Mouse (Mus musculus) embryonic facial prominence, embryonic 10.5 days (tissue): ENCODE measurements around the gene Gimap8. TPM values are rescaled to one million over a fixed set of nuclear protein-coding genes. Genes with fewer than 3 reads are reported as not detected.

Experiments
- DNase-seq: peaks from one replicate; pipeline ENCODE4 v3.0.0-alpha.2; 2017; ENCODE audit warnings: low spot score
- H3K27ac ChIP-seq: fragments of 300-500 bp; sonication (generic); replicated peaks from 2 replicates; pipeline ENCODE4 v1.5.1; 2016; ENCODE audit warnings: mild to moderate bottlenecking
- H3K27me3 ChIP-seq: fragments of 300-500 bp; sonication (generic); replicated peaks from 2 replicates; pipeline ENCODE4 v1.6.1; 2016; ENCODE audit warnings: low read depth, mild to moderate bottlenecking; ENCODE audit not compliant: poor library complexity, severe bottlenecking
- H3K36me3 ChIP-seq: fragments of 300-500 bp; sonication (generic); replicated peaks from 2 replicates; pipeline ENCODE4 v1.6.1; 2016; ENCODE audit warnings: mild to moderate bottlenecking, moderate library complexity
- H3K4me1 ChIP-seq: fragments of 300-500 bp; sonication (generic); 2 replicates; pipeline ENCODE4 v1.6.1; 2016
- H3K4me3 ChIP-seq: fragments of 300-500 bp; sonication (generic); 2 replicates; pipeline ENCODE4 v1.5.1; 2016; ENCODE audit warnings: mild to moderate bottlenecking, moderate library complexity
- H3K9me3 ChIP-seq: fragments of 300-500 bp; sonication (generic); 2 replicates; pipeline ENCODE4 v1.6.1; 2016; ENCODE audit warnings: mild to moderate bottlenecking
- WGBS: fragments of 180-500 bp; shearing (Covaris S2); methylation state at CpG from one replicate; pipeline ENCODE4 v1.1.7; 2016; 5-methylcytosine and 5-hydroxymethylcytosine counted together
- polyA plus RNA-seq: library from polyadenylated mRNA; unstranded; fragments of >200 nt; fragmentation: Nextera tagmentation; extraction: Ambion mirVana; gene quantifications from 2 replicates; pipeline ENCODE4 v1.2.1, GENCODE M21; 2016

The Gimap8 gene
- polyA plus RNA-seq, 1 experiment from 2014 or later: 0.51 TPM

DNA sequence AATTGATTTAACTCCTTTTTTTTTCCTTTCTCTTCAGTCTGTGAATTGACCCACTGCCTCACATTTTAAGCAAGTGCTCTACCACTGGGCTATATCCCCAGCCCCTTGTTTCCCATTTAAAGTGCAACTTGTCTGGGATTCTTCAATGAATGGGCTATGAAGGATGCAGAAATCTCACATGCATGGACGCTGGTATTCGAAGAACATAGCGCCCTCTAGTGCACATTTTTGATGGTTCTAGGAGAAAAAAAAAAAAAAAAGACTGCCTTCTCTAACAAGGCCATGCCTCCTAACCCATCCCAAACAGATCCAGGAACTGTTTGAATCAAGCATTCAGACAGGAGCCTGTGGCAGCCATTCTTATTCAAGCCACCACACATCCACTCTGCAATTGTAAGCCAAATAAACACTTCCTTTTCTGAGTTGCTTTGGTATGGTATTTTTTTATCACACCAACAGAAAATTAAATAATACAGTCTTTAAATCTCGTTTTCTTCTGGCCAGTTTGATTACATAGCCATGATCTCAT lies 4.2 kb upstream of the Gimap8 start:
- DNase-seq: no peak
- Histone ChIP-seq H3K27me3 (peaks cover 9% of the 10 kb centered on the region; the same call in 1 of the 2 replicates), H3K9me3 (no peaks in the 10 kb centered on the region), H3K27ac (no peak overlapping the region), H3K36me3 (no peaks in the 10 kb centered on the region), H3K4me3 (no peak overlapping the region), H3K4me1 (no peaks in the 10 kb centered on the region; the same call in 1 of the 2 replicates)
- WGBS: 24% methylated on average over 4 of the region's 4 CpGs

DNA sequence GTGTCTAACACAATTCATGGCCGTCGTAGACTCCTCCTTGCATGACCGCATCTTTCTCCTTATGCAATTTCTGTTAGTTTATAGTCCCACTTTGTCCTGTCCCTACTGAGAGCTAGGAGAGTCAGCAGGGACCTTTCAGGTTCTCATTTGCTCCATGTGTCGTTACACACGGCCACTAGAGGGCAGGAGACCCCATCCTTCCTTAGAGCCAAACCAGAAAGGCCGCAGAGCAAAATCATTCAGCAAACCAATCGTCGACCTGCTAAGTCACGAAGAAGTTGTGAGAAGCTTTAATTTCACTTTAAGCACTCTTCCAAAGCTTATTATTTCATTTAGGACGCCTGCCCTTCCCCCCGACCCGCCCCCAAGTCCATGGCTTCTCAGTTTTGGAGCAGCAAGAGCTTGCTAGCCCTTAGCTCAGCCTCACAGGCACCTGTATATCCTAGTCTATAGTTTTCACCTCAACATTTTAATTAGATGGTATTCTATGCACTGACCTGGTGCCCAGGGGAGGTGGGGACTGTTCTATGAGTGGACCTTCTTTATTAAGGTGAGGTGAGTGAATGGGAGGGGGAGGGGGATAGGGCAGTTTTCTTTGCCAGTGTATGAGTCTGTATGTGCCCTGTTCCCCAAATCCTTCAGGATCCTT lies 1.2 kb upstream of the Gimap8 start:
- peak; percentile 73 for DNase-seq
- Histone ChIP-seq H3K9me3 (no peaks in the 10 kb centered on the region), H3K4me3 (no peak overlapping the region), H3K27ac (no peak overlapping the region), H3K4me1 (no peaks in the 10 kb centered on the region), H3K36me3 (no peaks in the 10 kb centered on the region), H3K27me3 (peaks cover 9% of the 10 kb centered on the region; the same call in 1 of the 2 replicates)
- WGBS: 18% methylated on average over 12 of the region's 12 CpGs

DNA sequence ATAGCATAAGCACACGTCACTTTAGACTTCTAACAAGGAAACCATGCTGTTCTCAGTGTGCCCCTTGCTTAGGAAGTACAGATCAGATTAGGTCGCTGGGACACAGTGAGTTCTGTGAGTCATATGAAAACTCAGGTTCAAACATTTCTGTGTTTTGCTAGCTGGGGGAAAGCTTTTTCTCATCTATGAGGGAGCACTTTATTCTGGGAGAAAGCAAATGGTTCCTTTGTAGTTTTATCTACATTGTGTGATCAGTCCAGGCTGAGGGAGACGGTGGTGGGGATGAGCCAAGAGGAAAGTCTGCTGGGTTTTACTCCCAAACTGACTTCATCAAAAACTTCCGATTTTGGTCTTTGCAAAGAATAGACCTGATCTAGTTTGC lies 734 bp upstream of the Gimap8 start:
- no peaks in the 10 kb centered on the region for H3K4me1 ChIP-seq
- DNase-seq: no peak
- 83% methylated on average over 4 of the region's 4 CpGs for WGBS

DNA sequence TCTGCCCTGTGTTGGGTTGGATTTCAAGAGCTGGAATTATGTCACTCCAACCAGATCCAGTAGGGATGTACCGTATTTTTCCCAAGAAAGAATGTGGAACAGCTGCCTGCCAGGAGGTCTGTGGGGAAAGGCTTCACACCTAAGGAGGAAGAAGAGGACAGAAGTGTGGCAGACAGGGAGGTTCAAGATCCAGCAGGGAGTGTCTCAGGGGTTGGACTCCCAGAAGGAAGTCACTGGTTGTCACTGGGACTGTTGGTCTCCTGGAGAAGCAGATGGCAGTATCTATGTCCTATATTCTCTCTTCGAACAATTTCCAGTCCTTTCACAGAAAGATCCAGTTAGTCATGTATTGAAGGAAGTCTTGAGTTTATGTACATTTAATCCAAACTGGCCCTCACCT lies 577 bp downstream of the Gimap8 start:
- no peaks in the 10 kb centered on the region for H3K9me3 ChIP-seq
- WGBS: 86% methylated on average over 2 of the region's 2 CpGs
- H3K4me3 ChIP-seq: no peak overlapping the region
- H3K36me3 ChIP-seq: no peaks in the 10 kb centered on the region
- no peak for DNase-seq
- H3K4me1 ChIP-seq: no peaks in the 10 kb centered on the region
- peaks cover 9% of the 10 kb centered on the region; the same call in 1 of the 2 replicates for H3K27me3 ChIP-seq
- H3K27ac ChIP-seq: no peak overlapping the region

More for the DNA sequence above, 734 bp upstream of the Gimap8 start:
- no peak overlapping the region for H3K27ac ChIP-seq
- no peak overlapping the region for H3K4me3 ChIP-seq
- H3K36me3 ChIP-seq: no peaks in the 10 kb centered on the region
- H3K27me3 ChIP-seq: peaks cover 9% of the 10 kb centered on the region; the same call in 1 of the 2 replicates
- H3K9me3 ChIP-seq: no peaks in the 10 kb centered on the region

DNA sequence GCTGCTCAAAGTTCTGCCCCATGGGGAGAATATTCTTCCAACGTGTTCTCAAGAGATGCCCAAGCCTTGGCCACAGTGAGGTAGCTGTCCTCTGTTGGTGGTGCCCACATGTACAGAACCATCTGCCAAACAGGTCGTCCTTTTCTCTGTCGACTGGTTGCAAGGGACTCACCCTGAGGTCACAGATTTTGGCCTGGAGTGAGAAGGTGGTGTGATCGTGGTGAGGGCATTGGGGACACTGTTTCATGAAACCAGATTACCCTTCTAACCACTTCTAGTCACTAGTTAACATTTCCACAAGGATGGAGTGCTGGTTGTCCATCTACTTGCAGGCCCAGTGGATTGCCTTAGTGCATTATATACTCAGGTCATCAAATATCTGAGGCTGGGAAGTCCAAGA lies 1.7 kb downstream of the Gimap8 start:
- 84% methylated on average over 4 of the region's 4 CpGs for WGBS
- no peaks in the 10 kb centered on the region for H3K4me1 ChIP-seq

DNA sequence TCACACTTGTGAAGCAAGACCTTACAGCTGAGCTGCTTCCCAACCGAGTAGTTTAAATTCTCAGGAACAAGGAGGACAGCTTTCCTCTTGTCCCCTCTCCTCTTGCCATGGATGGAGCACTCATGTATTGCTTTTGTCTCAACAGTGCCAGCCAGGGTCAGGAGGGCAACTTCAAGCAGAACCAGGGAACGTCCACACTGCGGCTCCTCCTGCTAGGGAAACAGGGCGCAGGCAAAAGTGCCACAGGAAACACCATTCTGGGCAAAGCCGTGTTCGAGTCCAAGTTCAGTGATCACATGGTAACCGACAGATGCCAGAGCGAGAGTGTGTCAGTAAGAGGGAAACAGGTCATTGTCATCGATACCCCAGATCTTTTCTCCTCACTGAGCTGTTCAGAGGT lies 3.0 kb downstream of the Gimap8 start:
- H3K9me3 ChIP-seq: no peaks in the 10 kb centered on the region
- H3K4me1 ChIP-seq: no peaks in the 10 kb centered on the region
- WGBS: 89% methylated on average over 9 of the region's 9 CpGs
- no peak overlapping the region for H3K27ac ChIP-seq
- no peak overlapping the region for H3K4me3 ChIP-seq
- no peak for DNase-seq
- no peaks in the 10 kb centered on the region for H3K36me3 ChIP-seq
- H3K27me3 ChIP-seq: peaks cover 5% of the 10 kb centered on the region; the same call in 1 of the 2 replicates

More for the DNA sequence above, 1.7 kb downstream of the Gimap8 start:
- H3K27ac ChIP-seq: no peak overlapping the region
- H3K9me3 ChIP-seq: no peaks in the 10 kb centered on the region
- H3K4me3 ChIP-seq: no peak overlapping the region
- no peaks in the 10 kb centered on the region for H3K36me3 ChIP-seq
- H3K27me3 ChIP-seq: peaks cover 9% of the 10 kb centered on the region; the same call in 1 of the 2 replicates
- no peak for DNase-seq

DNA sequence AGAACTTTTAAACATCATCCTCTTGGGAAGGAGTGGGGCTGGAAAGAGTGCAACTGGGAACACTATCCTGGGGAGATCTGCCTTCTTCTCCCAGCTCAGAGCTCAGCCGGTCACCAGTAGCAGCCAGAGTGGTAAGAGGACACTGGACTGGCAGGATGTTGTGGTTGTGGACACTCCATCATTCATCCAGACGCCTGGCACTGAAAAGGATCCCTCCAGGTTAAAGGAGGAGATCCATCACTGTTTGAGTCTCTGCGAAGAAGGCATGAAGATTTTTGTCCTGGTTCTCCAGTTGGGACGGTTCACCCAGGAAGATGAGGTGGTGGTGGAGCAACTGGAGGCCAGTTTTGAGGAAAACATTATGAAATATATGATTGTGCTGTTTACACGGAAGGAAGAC lies 11.7 kb downstream of the Gimap8 start:
- Histone ChIP-seq H3K9me3 (no peaks in the 10 kb centered on the region), H3K27ac (no peak overlapping the region), H3K4me3 (no peak overlapping the region), H3K4me1 (no peaks in the 10 kb centered on the region), H3K36me3 (no peaks in the 10 kb centered on the region), H3K27me3 (no peaks in the 10 kb centered on the region)
- no peak for DNase-seq
- WGBS: 84% methylated on average over 5 of the region's 5 CpGs

DNA sequence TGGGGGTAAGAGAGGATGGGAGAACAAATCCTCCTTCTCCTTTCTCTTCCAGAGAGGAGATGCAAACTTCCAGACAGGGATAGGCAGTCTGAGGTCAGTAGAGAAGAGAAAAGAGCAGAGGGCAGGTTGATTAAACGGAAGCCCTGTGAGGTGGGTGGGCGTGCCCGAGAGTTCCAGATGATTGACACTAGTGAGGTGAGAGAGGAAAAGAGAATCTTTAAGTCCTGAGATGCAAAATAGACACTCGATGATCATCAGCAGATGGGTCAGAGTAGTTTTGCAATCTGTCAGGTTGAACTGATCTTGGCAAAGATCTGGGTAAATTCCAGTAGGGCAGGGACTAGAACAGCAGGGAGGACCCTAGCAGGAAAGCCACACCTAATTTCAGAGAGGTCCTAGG lies 17.7 kb downstream of the Gimap8 start:
- H3K9me3 ChIP-seq: no peaks in the 10 kb centered on the region
- no peak overlapping the region for H3K27ac ChIP-seq
- H3K27me3 ChIP-seq: no peaks in the 10 kb centered on the region; the same call in 1 of the 2 replicates
- H3K4me1 ChIP-seq: no peaks in the 10 kb centered on the region
- H3K36me3 ChIP-seq: no peaks in the 10 kb centered on the region
- DNase-seq: no peak
- WGBS: 83% methylated on average over 4 of the region's 4 CpGs
- H3K4me3 ChIP-seq: no peak overlapping the region

DNA sequence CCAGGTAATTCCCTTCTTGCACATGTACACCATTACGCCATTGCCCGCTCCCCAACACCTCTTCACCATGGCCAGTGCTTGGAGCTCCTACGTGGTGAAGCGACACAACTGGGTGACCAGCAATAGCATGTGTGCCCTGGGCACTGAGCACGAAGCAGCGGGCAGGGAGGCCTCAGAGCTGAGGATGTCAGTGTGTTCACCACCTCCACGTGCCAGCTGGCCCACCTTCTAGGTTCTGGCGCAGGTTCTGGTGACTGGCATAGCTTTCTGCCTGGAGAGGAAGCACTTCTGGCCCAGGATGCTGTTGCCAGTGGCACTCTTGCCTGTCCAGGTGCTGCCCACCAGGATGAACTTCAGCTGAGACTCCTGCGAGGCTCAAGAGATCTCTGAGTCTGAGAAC lies 18.4 kb downstream of the Gimap8 start:
- Histone ChIP-seq H3K27me3 (no peaks in the 10 kb centered on the region; the same call in 1 of the 2 replicates), H3K36me3 (no peaks in the 10 kb centered on the region), H3K27ac (no peak overlapping the region), H3K4me1 (no peaks in the 10 kb centered on the region), H3K4me3 (no peak overlapping the region), H3K9me3 (no peaks in the 10 kb centered on the region)
- WGBS: 93% methylated on average over 9 of the region's 9 CpGs
- DNase-seq: no peak

DNA sequence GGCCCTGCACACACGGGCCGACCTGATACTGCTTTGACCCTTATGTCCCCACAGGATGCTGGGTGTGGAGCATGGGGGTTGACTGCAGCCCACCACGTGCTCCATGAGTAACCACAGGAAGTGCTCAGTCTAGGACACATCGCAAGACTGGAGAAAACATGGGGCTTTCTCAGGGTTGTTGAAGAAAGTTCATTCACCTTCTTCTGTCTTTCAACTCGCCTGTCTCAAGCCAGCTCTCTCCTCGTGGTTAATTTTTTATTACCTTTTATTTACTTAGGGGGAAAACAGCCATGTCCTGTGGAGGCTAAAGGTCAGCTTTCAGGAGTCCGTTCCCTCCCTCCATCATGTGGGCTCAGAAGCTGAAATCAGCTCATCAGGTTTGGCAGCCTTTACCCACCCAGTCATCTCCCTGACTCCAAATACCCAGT lies 19.1 kb downstream of the Gimap8 start:
- no peak overlapping the region for H3K4me3 ChIP-seq
- no peaks in the 10 kb centered on the region; the same call in 1 of the 2 replicates for H3K27me3 ChIP-seq
- no peaks in the 10 kb centered on the region for H3K4me1 ChIP-seq
- no peak overlapping the region for H3K27ac ChIP-seq
- no peaks in the 10 kb centered on the region for H3K36me3 ChIP-seq
- DNase-seq: no peak
- 61% methylated on average over 7 of the region's 7 CpGs for WGBS
- H3K9me3 ChIP-seq: no peaks in the 10 kb centered on the region

DNA sequence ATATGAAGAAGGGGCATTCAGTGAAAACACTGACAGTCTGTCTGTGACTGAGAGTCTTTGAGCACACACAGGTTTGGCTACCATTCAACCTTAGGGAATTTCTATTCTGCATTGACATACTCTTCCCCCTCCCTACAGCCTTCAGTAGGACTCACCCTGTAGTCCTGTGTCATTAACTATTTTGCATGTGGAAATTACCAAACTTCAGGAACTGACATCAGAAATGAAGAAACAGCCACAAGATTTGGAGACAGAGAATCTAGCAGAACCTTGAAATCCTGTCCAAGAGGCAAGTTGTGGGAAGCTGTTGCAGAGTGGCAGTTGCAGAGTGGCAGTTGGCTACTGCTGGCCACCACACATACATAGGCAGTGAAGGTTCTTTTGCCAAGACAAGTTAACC lies 21.0 kb downstream of the Gimap8 start:
- no peak for DNase-seq
- no peaks in the 10 kb centered on the region for H3K36me3 ChIP-seq
- no peak overlapping the region for H3K4me3 ChIP-seq
- no peaks in the 10 kb centered on the region for H3K4me1 ChIP-seq
- no peaks in the 10 kb centered on the region; the same call in 1 of the 2 replicates for H3K27me3 ChIP-seq
- no peak overlapping the region for H3K27ac ChIP-seq
- no peaks in the 10 kb centered on the region for H3K9me3 ChIP-seq

DNA sequence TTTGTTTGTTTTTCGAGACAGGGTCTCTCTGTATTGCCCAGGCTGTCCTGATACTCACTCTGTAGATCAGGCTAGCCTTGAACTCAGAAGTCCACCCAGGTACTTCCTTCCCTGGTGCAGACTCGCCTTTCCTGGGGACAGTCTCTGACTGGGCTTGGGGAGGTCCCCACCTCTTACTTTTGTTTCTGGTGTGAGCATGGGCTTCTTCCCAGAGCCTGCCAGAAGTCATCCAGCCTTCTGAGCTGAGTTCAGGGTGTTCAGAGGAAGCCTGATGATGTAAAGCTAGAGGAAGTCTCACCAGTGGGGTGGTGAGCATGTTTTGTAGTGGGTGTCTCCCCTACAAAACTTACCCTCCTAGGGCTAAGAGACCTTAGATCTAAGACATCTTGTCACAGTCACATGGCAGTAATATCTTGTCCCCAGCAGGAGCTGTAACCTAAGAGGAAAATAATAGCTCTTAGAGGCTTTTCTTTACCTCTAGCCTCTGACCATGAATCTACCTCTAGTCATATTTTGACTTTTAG lies 22.5 kb downstream of the Gimap8 start:
- no peaks in the 10 kb centered on the region for H3K9me3 ChIP-seq

More for the DNA sequence above, 22.5 kb downstream of the Gimap8 start:
- no peak for DNase-seq
- no peak overlapping the region for H3K27ac ChIP-seq
- H3K4me3 ChIP-seq: no peak overlapping the region
- H3K36me3 ChIP-seq: no peaks in the 10 kb centered on the region
- H3K4me1 ChIP-seq: no peaks in the 10 kb centered on the region
- 76% methylated on average over 2 of the region's 2 CpGs for WGBS
- no peaks in the 10 kb centered on the region; the same call in 1 of the 2 replicates for H3K27me3 ChIP-seq
